Mouse (Mus musculus) heart, embryonic 12.5 days (tissue): ENCODE measurements around the gene Gprc5b. TPM values are rescaled to one million over a fixed set of nuclear protein-coding genes. Genes with fewer than 3 reads are reported as not detected.

Experiments used
- ATAC-seq: fragments of 200-750 bp; cut with Nextera tagmentation; 2 replicates; pipeline ENCODE4 v1.8.0; 2017; ENCODE audit warnings: moderate TSS enrichment, moderate library complexity; ENCODE audit not compliant: insufficient number of reproducible peaks, low FRiP score
- H3K27ac ChIP-seq: fragments of 300-500 bp; sonication (generic); 2 replicates; pipeline ENCODE4 v1.5.1; 2016; ENCODE audit warnings: mild to moderate bottlenecking, moderate library complexity; ENCODE audit not compliant: poor library complexity, severe bottlenecking
- H3K27me3 ChIP-seq: fragments of 300-500 bp; sonication (generic); replicated peaks from 2 replicates; pipeline ENCODE4 v1.6.1; 2016; ENCODE audit warnings: mild to moderate bottlenecking, moderate library complexity
- H3K36me3 ChIP-seq: fragments of 300-500 bp; sonication (generic); 2 replicates; pipeline ENCODE4 v1.6.1; 2016; ENCODE audit warnings: mild to moderate bottlenecking, moderate library complexity
- H3K4me1 ChIP-seq: fragments of 300-500 bp; sonication (generic); replicated peaks from 2 replicates; pipeline ENCODE4 v1.6.1; 2016; ENCODE audit warnings: mild to moderate bottlenecking
- H3K4me2 ChIP-seq: fragments of 300-500 bp; sonication (generic); 2 replicates; pipeline ENCODE4 v1.6.1; 2016; ENCODE audit warnings: mild to moderate bottlenecking, moderate library complexity
- H3K4me3 ChIP-seq: fragments of 300-500 bp; sonication (generic); 2 replicates; pipeline ENCODE4 v1.5.1; 2016; ENCODE audit warnings: mild to moderate bottlenecking
- H3K9ac ChIP-seq: fragments of 300-500 bp; sonication (generic); 2 replicates; pipeline ENCODE4 v1.6.1; 2016; ENCODE audit warnings: mild to moderate bottlenecking, moderate library complexity
- H3K9me3 ChIP-seq: fragments of 300-500 bp; sonication (generic); replicated peaks from 2 replicates; pipeline ENCODE4 v1.6.1; 2016; ENCODE audit warnings: mild to moderate bottlenecking, moderate library complexity
- WGBS: fragments of 180-500 bp; shearing (Covaris S2); methylation state at CpG from one replicate; pipeline ENCODE4 v1.1.7; 2016; 5-methylcytosine and 5-hydroxymethylcytosine counted together
- polyA plus RNA-seq: library from polyadenylated mRNA; unstranded; fragments of >200 nt; fragmentation: Nextera tagmentation; extraction: Ambion mirVana; gene quantifications from 2 replicates; pipeline ENCODE4 v1.2.1, GENCODE M21; 2016

The Gprc5b gene
- polyA plus RNA-seq, 1 experiment from 2014 or later, result 3.3 TPM

- H3K9ac ChIP-seq, result no peak overlapping the region
- 0 out of 2 replicates have a peak, but pooled peaks cover 11% of the 10 kb centered on the region for H3K27me3 ChIP-seq
- no peaks in the 10 kb centered on the region for H3K9me3 ChIP-seq
- no peak overlapping the region for H3K27ac ChIP-seq
- H3K4me3 ChIP-seq, result no peak overlapping the region
- no peak for ATAC-seq
- H3K4me2 ChIP-seq, result no peak overlapping the region
- H3K4me1 ChIP-seq, result 0 out of 2 replicates have a peak, but pooled peaks cover 6% of the 10 kb centered on the region
- no peaks in the 10 kb centered on the region for H3K36me3 ChIP-seq
- 75% methylated on average over 2 of the region's 2 CpGs for WGBS
Observed at GRCm38 (mm10) chr7:119001965-119002364, 7.0 kb upstream of the Gprc5b start.

GRCm38 (mm10) chr7:118999857-119000256 is 4.8 kb upstream of the Gprc5b start:
- no peak overlapping the region for H3K4me2 ChIP-seq
- H3K4me3 ChIP-seq, result no peak overlapping the region
- H3K27ac ChIP-seq, result no peak overlapping the region
- WGBS, result 65% methylated on average over 2 of the region's 2 CpGs
- H3K4me1 ChIP-seq, result peaks cover 19% of the 10 kb centered on the region
- ATAC-seq, result no peak
- H3K9ac ChIP-seq, result no peak overlapping the region
- peaks cover 21% of the 10 kb centered on the region; the same call in 1 of the 2 replicates for H3K27me3 ChIP-seq
- no peaks in the 10 kb centered on the region for H3K36me3 ChIP-seq
- no peaks in the 10 kb centered on the region for H3K9me3 ChIP-seq

GRCm38 (mm10) chr7:118996137-118996837 is 1.3 kb upstream of the Gprc5b start:
- 0 out of 2 replicates have a peak overlapping the region, but pooled peaks have one; percentile 81 for H3K9ac ChIP-seq

GRCm38 (mm10) chr7:118995671-118996070 is 660 bp upstream of the Gprc5b start:
- Histone ChIP-seq H3K9me3 (no peaks in the 10 kb centered on the region), H3K4me2 (peak overlapping the region; percentile 94), H3K4me3 (peak overlapping the region; percentile 63), H3K4me1 (peaks cover 45% of the 10 kb centered on the region), H3K9ac (0 out of 2 replicates have a peak overlapping the region, but pooled peaks have one; percentile 81), H3K27ac (no peak overlapping the region), H3K36me3 (no peaks in the 10 kb centered on the region), H3K27me3 (peaks cover 14% of the 10 kb centered on the region; the same call in 1 of the 2 replicates)
- WGBS, result 11% methylated on average over 14 of the region's 14 CpGs
- peak; percentile 25; the same call in 1 of the 2 replicates for ATAC-seq

More at GRCm38 (mm10) chr7:118996137-118996837, 1.3 kb upstream of the Gprc5b start:
- Histone ChIP-seq H3K9me3 (no peaks in the 10 kb centered on the region), H3K27ac (no peak overlapping the region), H3K36me3 (no peaks in the 10 kb centered on the region), H3K27me3 (peaks cover 14% of the 10 kb centered on the region; the same call in 1 of the 2 replicates), H3K4me2 (peak overlapping the region; percentile 94), H3K4me1 (peaks cover 45% of the 10 kb centered on the region), H3K4me3 (0 out of 2 replicates have a peak overlapping the region, but pooled peaks have one; percentile 63)
- WGBS, result 7% methylated on average over 13 of the region's 13 CpGs
- ATAC-seq, result 0 out of 2 replicates have a peak, but pooled peaks have one; percentile 9

- peaks cover 14% of the 10 kb centered on the region; the same call in 1 of the 2 replicates for H3K27me3 ChIP-seq
- 2% methylated on average over 21 of the region's 21 CpGs for WGBS
- peak; percentile 27 for ATAC-seq
- H3K27ac ChIP-seq, result no peak overlapping the region
- no peaks in the 10 kb centered on the region for H3K36me3 ChIP-seq
- peak overlapping the region; percentile 94 for H3K4me2 ChIP-seq
- H3K4me1 ChIP-seq, result peaks cover 45% of the 10 kb centered on the region
- peak overlapping the region; percentile 81 for H3K9ac ChIP-seq
- H3K9me3 ChIP-seq, result no peaks in the 10 kb centered on the region
- peak overlapping the region; percentile 63 for H3K4me3 ChIP-seq
Observed at GRCm38 (mm10) chr7:118994231-118994842, 674 bp downstream of the Gprc5b start.

- Histone ChIP-seq H3K36me3 (no peaks in the 10 kb centered on the region), H3K27ac (no peak overlapping the region), H3K4me2 (peak overlapping the region; percentile 94), H3K9ac (peak overlapping the region; percentile 81), H3K4me3 (peak overlapping the region; percentile 63), H3K9me3 (no peaks in the 10 kb centered on the region), H3K27me3 (peaks cover 14% of the 10 kb centered on the region; the same call in 1 of the 2 replicates), H3K4me1 (peaks cover 50% of the 10 kb centered on the region)
- no peak for ATAC-seq
- WGBS, result 3% methylated on average over 26 of the region's 26 CpGs
Observed at GRCm38 (mm10) chr7:118993597-118994230, 1.3 kb downstream of the Gprc5b start.

GRCm38 (mm10) chr7:118992623-118993405 is 2.2 kb downstream of the Gprc5b start:
- no peak overlapping the region for H3K4me3 ChIP-seq
- H3K36me3 ChIP-seq, result no peaks in the 10 kb centered on the region
- H3K27ac ChIP-seq, result no peak overlapping the region
- H3K9ac ChIP-seq, result no peak overlapping the region
- H3K4me1 ChIP-seq, result peaks cover 50% of the 10 kb centered on the region
- H3K4me2 ChIP-seq, result peak overlapping the region; percentile 94
- WGBS, result 44% methylated on average over 13 of the region's 13 CpGs
- no peaks in the 10 kb centered on the region for H3K9me3 ChIP-seq
- H3K27me3 ChIP-seq, result peaks cover 14% of the 10 kb centered on the region; the same call in 1 of the 2 replicates
- ATAC-seq, result no peak

- Histone ChIP-seq H3K27me3 (peaks cover 14% of the 10 kb centered on the region; the same call in 1 of the 2 replicates), H3K4me2 (no peak overlapping the region), H3K9me3 (no peaks in the 10 kb centered on the region), H3K36me3 (no peaks in the 10 kb centered on the region), H3K4me3 (no peak overlapping the region), H3K9ac (no peak overlapping the region), H3K27ac (no peak overlapping the region), H3K4me1 (peaks cover 50% of the 10 kb centered on the region)
- 50% methylated on average over 6 of the region's 6 CpGs for WGBS
- ATAC-seq, result no peak
Observed at GRCm38 (mm10) chr7:118992080-118992560, 2.9 kb downstream of the Gprc5b start.

GRCm38 (mm10) chr7:118991341-118991884 is 3.6 kb downstream of the Gprc5b start:
- H3K4me2 ChIP-seq, result no peak overlapping the region
- peaks cover 14% of the 10 kb centered on the region; the same call in 1 of the 2 replicates for H3K27me3 ChIP-seq
- 55% methylated on average over 4 of the region's 4 CpGs for WGBS
- no peak for ATAC-seq
- H3K4me1 ChIP-seq, result peaks cover 50% of the 10 kb centered on the region
- no peak overlapping the region for H3K4me3 ChIP-seq
- no peaks in the 10 kb centered on the region for H3K36me3 ChIP-seq
- H3K9me3 ChIP-seq, result no peaks in the 10 kb centered on the region
- no peak overlapping the region for H3K9ac ChIP-seq
- H3K27ac ChIP-seq, result no peak overlapping the region

GRCm38 (mm10) chr7:118990282-118990681 is 4.7 kb downstream of the Gprc5b start:
- WGBS, result 79% methylated on average over 6 of the region's 6 CpGs
- Histone ChIP-seq H3K27ac (no peak overlapping the region), H3K9me3 (no peaks in the 10 kb centered on the region), H3K4me3 (no peak overlapping the region), H3K36me3 (no peaks in the 10 kb centered on the region), H3K4me1 (peaks cover 42% of the 10 kb centered on the region), H3K27me3 (0 out of 2 replicates have a peak, but pooled peaks cover 6% of the 10 kb centered on the region), H3K4me2 (no peak overlapping the region), H3K9ac (no peak overlapping the region)
- no peak for ATAC-seq
